Mouse (Mus musculus): ENCODE results near the gene Atp10a. TPM values are rescaled to one million over a fixed set of nuclear protein-coding genes. Genes with fewer than 3 reads are reported as not detected.

Atp10a gene
- polyA plus RNA-seq, 1 experiment = not detected

GRCm38 (mm10) chr7:58740842-58741241 is 84.9 kb downstream of the Atp10a start:
- Histone ChIP-seq H3K27me3 (ENCODE audit: control insufficient read depth) (no peaks in the 10 kb centered on the region), H3K36me3 (ENCODE audit: control insufficient read depth) (no peaks in the 10 kb centered on the region), H3K4me1 (ENCODE audit: control insufficient read depth) (no peaks in the 10 kb centered on the region), H3K9me3 (ENCODE audit: control insufficient read depth, low read length) (no peaks in the 10 kb centered on the region), H3K4me3 (replicated peaks) (no peak overlapping the region)
- no peak for TF ChIP-seq TAL1 (IDR thresholded peaks at IDR 0.05; ENCODE audit: low read length)
- TF ChIP-seq GATA1 (IDR thresholded peaks at IDR 0.05; ENCODE audit: low read length) = no peak

- Histone ChIP-seq H3K27me3 (ENCODE audit: control insufficient read depth) (no peaks in the 10 kb centered on the region), H3K4me3 (replicated peaks) (no peak overlapping the region), H3K9me3 (ENCODE audit: control insufficient read depth, low read length) (no peaks in the 10 kb centered on the region), H3K36me3 (ENCODE audit: control insufficient read depth) (no peaks in the 10 kb centered on the region), H3K4me1 (ENCODE audit: control insufficient read depth) (no peaks in the 10 kb centered on the region)
- TF ChIP-seq TAL1 (IDR thresholded peaks at IDR 0.05; ENCODE audit: low read length) = no peak
- TF ChIP-seq GATA1 (IDR thresholded peaks at IDR 0.05; ENCODE audit: low read length) = no peak
Observed at GRCm38 (mm10) chr7:58742009-58742408, 86.0 kb downstream of the Atp10a start.

GRCm38 (mm10) chr7:58742648-58743047 is 86.7 kb downstream of the Atp10a start:
- H3K4me3 ChIP-seq (replicated peaks) = no peak overlapping the region

GRCm38 (mm10) chr7:58743362-58744320 is 87.7 kb downstream of the Atp10a start:
- TF ChIP-seq TAL1 (IDR thresholded peaks at IDR 0.05; ENCODE audit: low read length) (no peak), GATA1 (IDR thresholded peaks at IDR 0.05; ENCODE audit: low read length) (no peak)
- H3K36me3 ChIP-seq (ENCODE audit: control insufficient read depth) = no peaks in the 10 kb centered on the region

More at GRCm38 (mm10) chr7:58742648-58743047, 86.7 kb downstream of the Atp10a start:
- Histone ChIP-seq H3K9me3 (ENCODE audit: control insufficient read depth, low read length) (no peaks in the 10 kb centered on the region), H3K36me3 (ENCODE audit: control insufficient read depth) (no peaks in the 10 kb centered on the region), H3K27me3 (ENCODE audit: control insufficient read depth) (no peaks in the 10 kb centered on the region), H3K4me1 (ENCODE audit: control insufficient read depth) (no peaks in the 10 kb centered on the region)
- no peak for TF ChIP-seq TAL1 (IDR thresholded peaks at IDR 0.05; ENCODE audit: low read length)

GRCm38 (mm10) chr7:58746817-58747216 is 90.9 kb downstream of the Atp10a start:
- Histone ChIP-seq H3K9me3 (ENCODE audit: control insufficient read depth, low read length) (no peaks in the 10 kb centered on the region), H3K27me3 (ENCODE audit: control insufficient read depth) (no peaks in the 10 kb centered on the region), H3K4me1 (ENCODE audit: control insufficient read depth) (no peaks in the 10 kb centered on the region), H3K4me3 (replicated peaks) (no peak overlapping the region), H3K36me3 (ENCODE audit: control insufficient read depth) (no peaks in the 10 kb centered on the region)
- TF ChIP-seq GATA1 (IDR thresholded peaks at IDR 0.05; ENCODE audit: low read length) = no peak
- no peak for TF ChIP-seq TAL1 (IDR thresholded peaks at IDR 0.05; ENCODE audit: low read length)

More at GRCm38 (mm10) chr7:58743362-58744320, 87.7 kb downstream of the Atp10a start:
- Histone ChIP-seq H3K4me3 (replicated peaks) (no peak overlapping the region), H3K27me3 (ENCODE audit: control insufficient read depth) (no peaks in the 10 kb centered on the region), H3K4me1 (ENCODE audit: control insufficient read depth) (no peaks in the 10 kb centered on the region), H3K9me3 (ENCODE audit: control insufficient read depth, low read length) (no peaks in the 10 kb centered on the region)

GRCm38 (mm10) chr7:58749904-58750612 is 94.1 kb downstream of the Atp10a start:
- H3K9me3 ChIP-seq (ENCODE audit: control insufficient read depth, low read length) = no peaks in the 10 kb centered on the region
- TF ChIP-seq GATA1 (IDR thresholded peaks at IDR 0.05; ENCODE audit: low read length) (no peak), TAL1 (IDR thresholded peaks at IDR 0.05; ENCODE audit: low read length) (no peak)
- no peaks in the 10 kb centered on the region for H3K36me3 ChIP-seq (ENCODE audit: control insufficient read depth)
- H3K27me3 ChIP-seq (ENCODE audit: control insufficient read depth) = no peaks in the 10 kb centered on the region
- no peaks in the 10 kb centered on the region for H3K4me1 ChIP-seq (ENCODE audit: control insufficient read depth)
- H3K4me3 ChIP-seq (replicated peaks) = no peak overlapping the region

GRCm38 (mm10) chr7:58752041-58752440 is 96.1 kb downstream of the Atp10a start:
- Histone ChIP-seq H3K4me3 (replicated peaks) (no peak overlapping the region), H3K9me3 (ENCODE audit: control insufficient read depth, low read length) (no peaks in the 10 kb centered on the region), H3K27me3 (ENCODE audit: control insufficient read depth) (no peaks in the 10 kb centered on the region), H3K4me1 (ENCODE audit: control insufficient read depth) (no peaks in the 10 kb centered on the region), H3K36me3 (ENCODE audit: control insufficient read depth) (no peaks in the 10 kb centered on the region)
- TF ChIP-seq GATA1 (IDR thresholded peaks at IDR 0.05; ENCODE audit: low read length) (no peak), TAL1 (IDR thresholded peaks at IDR 0.05; ENCODE audit: low read length) (no peak)

- Histone ChIP-seq H3K36me3 (ENCODE audit: control insufficient read depth) (no peaks in the 10 kb centered on the region), H3K27me3 (ENCODE audit: control insufficient read depth) (no peaks in the 10 kb centered on the region), H3K4me3 (replicated peaks) (no peak overlapping the region), H3K9me3 (ENCODE audit: control insufficient read depth, low read length) (no peaks in the 10 kb centered on the region), H3K4me1 (ENCODE audit: control insufficient read depth) (no peaks in the 10 kb centered on the region)
- TF ChIP-seq TAL1 (IDR thresholded peaks at IDR 0.05; ENCODE audit: low read length) (no peak), GATA1 (IDR thresholded peaks at IDR 0.05; ENCODE audit: low read length) (no peak)
Observed at GRCm38 (mm10) chr7:58754076-58754475, 98.1 kb downstream of the Atp10a start.

- H3K4me3 ChIP-seq (replicated peaks) = no peak overlapping the region
- H3K27me3 ChIP-seq (ENCODE audit: control insufficient read depth) = no peaks in the 10 kb centered on the region
- no peaks in the 10 kb centered on the region for H3K36me3 ChIP-seq (ENCODE audit: control insufficient read depth)
- H3K9me3 ChIP-seq (ENCODE audit: control insufficient read depth, low read length) = no peaks in the 10 kb centered on the region
- TF ChIP-seq TAL1 (IDR thresholded peaks at IDR 0.05; ENCODE audit: low read length) = no peak
- TF ChIP-seq GATA1 (IDR thresholded peaks at IDR 0.05; ENCODE audit: low read length) = no peak
- no peaks in the 10 kb centered on the region for H3K4me1 ChIP-seq (ENCODE audit: control insufficient read depth)
Observed at GRCm38 (mm10) chr7:58754536-58754935, 98.6 kb downstream of the Atp10a start.

Measured in erythroblast, embryonic 14.5 days (primary cell).